Mouse (Mus musculus): ENCODE results near the gene Map3k4. TPM values are rescaled to one million over a fixed set of nuclear protein-coding genes. Genes with fewer than 3 reads are reported as not detected.

Map3k4 gene
- total and polyA plus RNA-seq, 3 experiments = 12.7 to 22.6 (median 20.9) TPM

DNA sequence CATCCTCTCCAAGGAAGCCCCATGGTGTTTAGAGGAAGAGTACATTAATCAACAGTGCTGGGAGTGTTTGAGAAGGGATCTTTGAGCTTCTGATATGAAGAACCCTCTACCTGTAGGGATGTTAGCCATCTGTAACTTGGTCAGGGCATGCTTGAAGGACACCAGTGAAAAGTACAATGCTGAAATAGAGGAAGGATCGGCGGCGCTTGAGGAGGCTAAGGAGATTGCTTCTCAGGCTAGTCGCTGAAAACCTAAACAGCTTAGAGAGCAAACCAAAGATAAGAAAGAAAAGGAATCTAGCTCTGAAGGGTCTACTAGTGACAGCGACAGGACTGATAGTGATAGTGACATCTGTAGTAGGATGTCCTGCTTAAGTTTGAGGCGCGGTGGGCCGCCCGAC, 68.0 kb downstream of the Map3k4 start:
- Histone ChIP-seq H3K4me3 (replicated peaks in 1 of 3; ENCODE audit: low read depth in 2 of 3, low read length in 2 of 3, poor library complexity in 1 of 3) (no peak overlapping the region), H3K36me3 (replicated peaks in 1 of 2; ENCODE audit: control insufficient read depth in 1 of 2, insufficient read depth in 1 of 2, low read length in 1 of 2) (peaks cover 56 to 68% of the 10 kb centered on the region in 2 experiments), H3K9ac (ENCODE audit: insufficient read depth, low read depth) (no peak overlapping the region), H3K9me3 (replicated peaks; ENCODE audit: low read length) (peaks cover 8% of the 10 kb centered on the region), H3K4me2 (ENCODE audit: insufficient read depth, low read depth, poor library complexity, severe bottlenecking) (no peak overlapping the region), H3K27me3 (replicated peaks) (no peaks in the 10 kb centered on the region), H3K4me1 (ENCODE audit: control insufficient read depth in 1 of 2, insufficient read depth in 2 of 2) (peaks cover 0 to 3% of the 10 kb centered on the region in 2 experiments; a peak in 1 of 4 replicates), H3K27ac (ENCODE audit: insufficient read depth, low read depth) (no peak overlapping the region), H3K79me2 (replicated peaks; ENCODE audit: control insufficient read depth, extremely low read depth, insufficient read depth, poor library complexity, severe bottlenecking) (no peaks in the 10 kb centered on the region)
- DNase-seq (ENCODE audit: extremely low read depth) = no peak
- dilution Hi-C loops (cut with MboI; ENCODE audit: extremely low pct_ligation_motif_present, extremely low pct_unique_long_range_greater_than_20kb, low sequenced_read_pairs) = no loop called here
- TF ChIP-seq USF2 (conservative IDR thresholded peaks at IDR 0.05; ENCODE audit: low read depth, low read length) = no peak
- no peak for TF ChIP-seq IRF4 (IDR thresholded peaks at IDR 0.05; ENCODE audit: low read depth, low read length)
- TF ChIP-seq RAD21 (IDR thresholded peaks at IDR 0.05; ENCODE audit: low read depth, low read length) = no peak
- no peak for TF ChIP-seq ZNF384 (IDR thresholded peaks at IDR 0.05; ENCODE audit: low read depth, low read length)
- TF ChIP-seq CTCF (conservative IDR thresholded peaks at IDR 0.05 in 1 of 2, IDR thresholded peaks at IDR 0.05 in 1 of 2; ENCODE audit: low read depth in 2 of 2, low read length in 2 of 2) = no peak
- no peak for TF ChIP-seq POLR2A (IDR thresholded peaks at IDR 0.05; ENCODE audit: low read depth, low read length)
- no peak for TF ChIP-seq GABPA (IDR thresholded peaks at IDR 0.05; ENCODE audit: insufficient replicate concordance, low read depth, low read length)
- no peak for TF ChIP-seq ETS1 (conservative IDR thresholded peaks at IDR 0.05; ENCODE audit: low read depth, low read length)
- no peak for TF ChIP-seq POLR2AphosphoS2 (IDR thresholded peaks at IDR 0.05; ENCODE audit: low read depth, low read length)
- TF ChIP-seq NELFE (IDR thresholded peaks at IDR 0.05; ENCODE audit: low read depth, low read length) = no peak
- no peak for TF ChIP-seq HCFC1 (IDR thresholded peaks at IDR 0.05; ENCODE audit: low read depth, low read length)
- no peak for TF ChIP-seq BHLHE40 (IDR thresholded peaks at IDR 0.05; ENCODE audit: low read depth, low read length)
- TF ChIP-seq E2F4 (IDR thresholded peaks at IDR 0.05; ENCODE audit: insufficient replicate concordance, low read depth, low read length) = no peak
- no peak for TF ChIP-seq JUN (IDR thresholded peaks at IDR 0.05; ENCODE audit: insufficient read depth, low read depth, low read length)
- in situ Hi-C loops (cut with MboI; ENCODE audit: low pct_ligation_motif_present, low pct_unique_long_range_greater_than_20kb, low sequenced_read_pairs) = loop anchor here (10.0 kb wide), 1 partner anchor 114 kb away; no protein-coding TSS in a partner anchor

- Histone ChIP-seq H3K9me3 (replicated peaks; ENCODE audit: low read length) (peaks cover 8% of the 10 kb centered on the region), H3K27me3 (replicated peaks) (no peaks in the 10 kb centered on the region), H3K4me1 (ENCODE audit: control insufficient read depth in 1 of 2, insufficient read depth in 2 of 2) (peaks cover 0 to 3% of the 10 kb centered on the region in 2 experiments; a peak in 1 of 4 replicates), H3K4me3 (replicated peaks in 1 of 3; ENCODE audit: low read depth in 2 of 3, low read length in 2 of 3, poor library complexity in 1 of 3) (no peak overlapping the region), H3K4me2 (ENCODE audit: insufficient read depth, low read depth, poor library complexity, severe bottlenecking) (no peak overlapping the region), H3K9ac (ENCODE audit: insufficient read depth, low read depth) (no peak overlapping the region), H3K79me2 (replicated peaks; ENCODE audit: control insufficient read depth, extremely low read depth, insufficient read depth, poor library complexity, severe bottlenecking) (no peaks in the 10 kb centered on the region), H3K36me3 (replicated peaks in 1 of 2; ENCODE audit: control insufficient read depth in 1 of 2, insufficient read depth in 1 of 2, low read length in 1 of 2) (peaks cover 50 to 63% of the 10 kb centered on the region in 2 experiments), H3K27ac (ENCODE audit: insufficient read depth, low read depth) (no peak overlapping the region)
- in situ Hi-C loops (cut with MboI; ENCODE audit: low pct_ligation_motif_present, low pct_unique_long_range_greater_than_20kb, low sequenced_read_pairs) (loop anchor here (10.0 kb wide), 1 partner anchor 115 kb away; no protein-coding TSS in a partner anchor), dilution Hi-C loops (cut with MboI; ENCODE audit: extremely low pct_ligation_motif_present, extremely low pct_unique_long_range_greater_than_20kb, low sequenced_read_pairs) (no loop called here)
- TF ChIP-seq IRF4 (IDR thresholded peaks at IDR 0.05; ENCODE audit: low read depth, low read length) (no peak), JUN (IDR thresholded peaks at IDR 0.05; ENCODE audit: insufficient read depth, low read depth, low read length) (no peak), USF1 (IDR thresholded peaks at IDR 0.05; ENCODE audit: low read depth, low read length) (no peak), RCOR1 (conservative IDR thresholded peaks at IDR 0.05; ENCODE audit: low read depth, low read length) (no peak), TCF12 (IDR thresholded peaks at IDR 0.05; ENCODE audit: low read depth, low read length) (no peak), MAZ (IDR thresholded peaks at IDR 0.05; ENCODE audit: low read depth, low read length) (no peak), RAD21 (IDR thresholded peaks at IDR 0.05; ENCODE audit: low read depth, low read length) (peak; percentile 17), CTCF (conservative IDR thresholded peaks at IDR 0.05 in 1 of 2, IDR thresholded peaks at IDR 0.05 in 1 of 2; ENCODE audit: low read depth in 2 of 2, low read length in 2 of 2) (peak in 1 of 2 experiments; percentile 57; a peak in 3 of 4 replicates), EP300 (IDR thresholded peaks at IDR 0.05; ENCODE audit: low read length) (no peak), NRF1 (IDR thresholded peaks at IDR 0.05; ENCODE audit: low read depth, low read length) (no peak), HCFC1 (IDR thresholded peaks at IDR 0.05; ENCODE audit: low read depth, low read length) (no peak), MAX (IDR thresholded peaks at IDR 0.05; ENCODE audit: low read length) (no peak), BHLHE40 (IDR thresholded peaks at IDR 0.05; ENCODE audit: low read depth, low read length) (no peak), SMC3 (IDR thresholded peaks at IDR 0.05; ENCODE audit: low read depth, low read length) (peak; percentile 45), USF2 (conservative IDR thresholded peaks at IDR 0.05; ENCODE audit: low read depth, low read length) (no peak)
- DNase-seq (ENCODE audit: extremely low read depth) = peak; percentile 56
Measured at GRCm38 (mm10) chr17:12249783-12250504, 68.7 kb downstream of the Map3k4 start.
